Mouse (Mus musculus): ENCODE results near the gene Armc9. TPM values are rescaled to one million over a fixed set of nuclear protein-coding genes. Genes with fewer than 3 reads are reported as not detected.

The Armc9 gene
- polyA plus RNA-seq, 1 experiment from 2014 or later, result 10.6 TPM

- Histone ChIP-seq H3K4me1 (replicated peaks; ENCODE audit: control insufficient read depth, insufficient read depth, low read length) (no peaks in the 10 kb centered on the region), H3K4me3 (ENCODE audit: low read depth, low read length) (no peak overlapping the region), H3K27ac (ENCODE audit: low read depth, low read length) (no peak overlapping the region), H3K9ac (ENCODE audit: low read depth, low read length) (no peak overlapping the region), H3K9me3 (ENCODE audit: control insufficient read depth) (no peaks in the 10 kb centered on the region), H3K27me3 (replicated peaks; ENCODE audit: control insufficient read depth, insufficient read depth, low read length) (no peaks in the 10 kb centered on the region), H3K4me2 (replicated peaks; ENCODE audit: low read depth) (no peak overlapping the region), H3K36me3 (ENCODE audit: control insufficient read depth, insufficient read depth) (no peaks in the 10 kb centered on the region)
- WGBS, result 50% methylated on average over 10 of the region's 10 CpGs
- no peak for ATAC-seq
- no peak for TF ChIP-seq CTCF (IDR thresholded peaks at IDR 0.05; ENCODE audit: low read depth)
Measured at GRCm38 (mm10) chr1:86311467-86312005, 157.0 kb downstream of the Armc9 start.

DNA sequence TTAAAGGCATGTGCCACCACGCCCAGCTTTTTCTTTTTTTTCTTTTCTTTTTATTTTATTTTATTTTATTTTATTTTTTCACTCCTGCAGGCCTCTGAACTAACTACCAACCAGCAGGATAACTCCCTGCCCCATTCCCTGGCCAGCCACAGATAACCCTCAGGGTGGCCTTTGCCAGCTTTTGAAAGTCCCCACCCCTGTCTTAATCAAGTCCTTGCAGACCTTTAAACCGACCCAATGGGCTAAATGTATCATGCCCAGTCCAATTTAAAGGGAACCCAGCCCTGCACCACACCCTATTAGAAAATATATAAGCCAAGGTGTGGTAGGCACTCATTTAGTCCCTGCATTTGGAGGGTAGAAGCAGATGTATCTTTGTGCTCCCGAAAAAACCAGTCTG lies 157.7 kb downstream of the Armc9 start:
- Histone ChIP-seq H3K4me2 (replicated peaks; ENCODE audit: low read depth) (no peak overlapping the region), H3K27me3 (replicated peaks; ENCODE audit: control insufficient read depth, insufficient read depth, low read length) (no peaks in the 10 kb centered on the region), H3K4me3 (ENCODE audit: low read depth, low read length) (no peak overlapping the region), H3K9me3 (ENCODE audit: control insufficient read depth) (no peaks in the 10 kb centered on the region), H3K9ac (ENCODE audit: low read depth, low read length) (no peak overlapping the region), H3K4me1 (replicated peaks; ENCODE audit: control insufficient read depth, insufficient read depth, low read length) (no peaks in the 10 kb centered on the region), H3K27ac (ENCODE audit: low read depth, low read length) (no peak overlapping the region), H3K36me3 (ENCODE audit: control insufficient read depth, insufficient read depth) (no peaks in the 10 kb centered on the region)
- no peak for TF ChIP-seq CTCF (IDR thresholded peaks at IDR 0.05; ENCODE audit: low read depth)
- 70% methylated on average over 3 of the region's 3 CpGs for WGBS
- no peak for ATAC-seq

- no peaks in the 10 kb centered on the region for H3K27me3 ChIP-seq (replicated peaks; ENCODE audit: control insufficient read depth, insufficient read depth, low read length)
- H3K4me3 ChIP-seq (ENCODE audit: low read depth, low read length), result no peak overlapping the region
- WGBS, result 54% methylated on average over 16 of the region's 16 CpGs
- 0 out of 2 replicates have a peak overlapping the region, but pooled peaks have one; percentile 30 for H3K4me2 ChIP-seq (replicated peaks; ENCODE audit: low read depth)
- no peaks in the 10 kb centered on the region for H3K9me3 ChIP-seq (ENCODE audit: control insufficient read depth)
- H3K36me3 ChIP-seq (ENCODE audit: control insufficient read depth, insufficient read depth), result no peaks in the 10 kb centered on the region
- TF ChIP-seq CTCF (IDR thresholded peaks at IDR 0.05; ENCODE audit: low read depth), result no peak
- H3K9ac ChIP-seq (ENCODE audit: low read depth, low read length), result no peak overlapping the region
- no peak for ATAC-seq
- no peak overlapping the region for H3K27ac ChIP-seq (ENCODE audit: low read depth, low read length)
- H3K4me1 ChIP-seq (replicated peaks; ENCODE audit: control insufficient read depth, insufficient read depth, low read length), result no peaks in the 10 kb centered on the region
Measured at GRCm38 (mm10) chr1:86313096-86313771, 158.7 kb downstream of the Armc9 start.

GRCm38 (mm10) chr1:86313772-86314125 lies 159.2 kb downstream of the Armc9 start:
- Histone ChIP-seq H3K4me1 (replicated peaks; ENCODE audit: control insufficient read depth, insufficient read depth, low read length) (no peaks in the 10 kb centered on the region), H3K27me3 (replicated peaks; ENCODE audit: control insufficient read depth, insufficient read depth, low read length) (no peaks in the 10 kb centered on the region), H3K9ac (ENCODE audit: low read depth, low read length) (no peak overlapping the region), H3K27ac (ENCODE audit: low read depth, low read length) (no peak overlapping the region), H3K4me2 (replicated peaks; ENCODE audit: low read depth) (0 out of 2 replicates have a peak overlapping the region, but pooled peaks have one; percentile 30), H3K36me3 (ENCODE audit: control insufficient read depth, insufficient read depth) (no peaks in the 10 kb centered on the region), H3K4me3 (ENCODE audit: low read depth, low read length) (no peak overlapping the region), H3K9me3 (ENCODE audit: control insufficient read depth) (no peaks in the 10 kb centered on the region)
- WGBS, result 31% methylated on average over 15 of the region's 15 CpGs
- peak; percentile 70 for TF ChIP-seq CTCF (IDR thresholded peaks at IDR 0.05; ENCODE audit: low read depth)
- ATAC-seq, result no peak

GRCm38 (mm10) chr1:86320822-86321413 lies 166.3 kb downstream of the Armc9 start:
- no peak for TF ChIP-seq CTCF (IDR thresholded peaks at IDR 0.05; ENCODE audit: low read depth)
- 86% methylated on average over 6 of the region's 8 CpGs for WGBS

More at GRCm38 (mm10) chr1:86320822-86321413, 166.3 kb downstream of the Armc9 start:
- no peaks in the 10 kb centered on the region for H3K36me3 ChIP-seq (ENCODE audit: control insufficient read depth, insufficient read depth)
- no peak overlapping the region for H3K4me3 ChIP-seq (ENCODE audit: low read depth, low read length)
- no peaks in the 10 kb centered on the region for H3K27me3 ChIP-seq (replicated peaks; ENCODE audit: control insufficient read depth, insufficient read depth, low read length)
- H3K4me1 ChIP-seq (replicated peaks; ENCODE audit: control insufficient read depth, insufficient read depth, low read length), result no peaks in the 10 kb centered on the region
- ATAC-seq, result no peak
- no peak overlapping the region for H3K4me2 ChIP-seq (replicated peaks; ENCODE audit: low read depth)
- no peaks in the 10 kb centered on the region for H3K9me3 ChIP-seq (ENCODE audit: control insufficient read depth)
- H3K27ac ChIP-seq (ENCODE audit: low read depth, low read length), result no peak overlapping the region
- no peak overlapping the region for H3K9ac ChIP-seq (ENCODE audit: low read depth, low read length)

Other genes starting within 250 kb of the Armc9 start
- gene 4933407L21Rik, start 226.3 kb upstream of the Armc9 start, polyA plus RNA-seq (2015; fragmentation: Nextera tagmentation; extraction: Ambion mirVana), result 0.13 and 0.22 TPM in 2 replicates
- gene Gpr55, start 193.8 kb upstream of the Armc9 start, polyA plus RNA-seq (2015; fragmentation: Nextera tagmentation; extraction: Ambion mirVana), result 0.30 and 0.42 TPM in 2 replicates
- not detected in 2 replicates for gene Spata3, start 138.0 kb upstream of the Armc9 start, polyA plus RNA-seq (2015; fragmentation: Nextera tagmentation; extraction: Ambion mirVana)
- 3.0 and 3.3 TPM in 2 replicates for gene 2810459M11Rik, start 108.9 kb upstream of the Armc9 start, polyA plus RNA-seq (2015; fragmentation: Nextera tagmentation; extraction: Ambion mirVana)
- 70.7 and 72.8 TPM in 2 replicates for gene Psmd1, start 90.4 kb upstream of the Armc9 start, polyA plus RNA-seq (2015; fragmentation: Nextera tagmentation; extraction: Ambion mirVana)
- gene Htr2b, start 42.8 kb upstream of the Armc9 start, polyA plus RNA-seq (2015; fragmentation: Nextera tagmentation; extraction: Ambion mirVana), result 3.6 and 4.3 TPM in 2 replicates
- 0.33 and 0.35 TPM in 2 replicates for gene Gm21972, start 21.1 kb upstream of the Armc9 start, polyA plus RNA-seq (2015; fragmentation: Nextera tagmentation; extraction: Ambion mirVana)
- 3.2 and 3.4 TPM in 2 replicates for gene B3gnt7, start 148.1 kb downstream of the Armc9 start, polyA plus RNA-seq (2015; fragmentation: Nextera tagmentation; extraction: Ambion mirVana)
- gene Ncl, start 204.6 kb downstream of the Armc9 start, polyA plus RNA-seq (2015; fragmentation: Nextera tagmentation; extraction: Ambion mirVana), result 172 and 188 TPM in 2 replicates